Mouse (Mus musculus): ENCODE measurements at regions not wholly inside any gene's neighbourhood (a gene's known extent, or its start where the extent isn't known, plus 50 kb on each side); places are given as distances from the start of the nearest gene placed in this dataset.

DNA sequence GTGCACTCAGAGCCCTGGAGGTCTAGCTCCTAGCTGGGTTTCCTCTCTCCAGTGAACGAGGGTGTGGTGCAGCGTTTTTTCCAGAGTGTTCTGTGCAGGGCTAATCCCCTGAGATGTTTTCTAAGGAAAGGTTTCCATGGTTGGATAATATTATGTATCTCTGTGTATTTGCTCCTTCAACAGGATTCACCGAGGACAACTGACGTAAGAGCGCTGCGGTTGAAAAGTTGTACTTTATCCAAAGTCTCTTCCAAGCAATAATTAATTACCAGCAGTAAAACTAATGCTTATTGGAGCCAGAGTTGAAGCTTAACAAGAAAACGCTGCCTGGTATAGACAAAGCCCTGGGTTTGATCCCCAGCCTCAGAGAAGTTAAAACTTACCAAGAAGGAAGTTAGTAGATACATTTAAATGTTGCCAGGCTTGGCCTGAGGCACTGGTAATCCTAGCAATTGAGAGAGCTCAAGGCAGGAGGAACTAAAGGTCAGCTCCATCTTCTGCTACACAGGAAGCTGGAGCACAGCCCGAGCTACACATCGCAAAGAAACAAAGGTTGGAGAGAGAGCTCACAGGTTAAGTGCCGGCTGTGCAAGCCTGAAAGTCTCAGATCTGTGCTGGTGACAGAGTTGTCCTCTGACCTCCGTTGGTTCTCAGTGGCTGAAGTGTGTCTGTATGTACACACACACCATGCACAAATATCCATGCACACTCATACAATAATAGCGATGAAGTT lies 51.2 kb upstream of the Rap1b start:
- no peak for DNase-seq (ENCODE audit: low spot score in 2 of 2)

DNA sequence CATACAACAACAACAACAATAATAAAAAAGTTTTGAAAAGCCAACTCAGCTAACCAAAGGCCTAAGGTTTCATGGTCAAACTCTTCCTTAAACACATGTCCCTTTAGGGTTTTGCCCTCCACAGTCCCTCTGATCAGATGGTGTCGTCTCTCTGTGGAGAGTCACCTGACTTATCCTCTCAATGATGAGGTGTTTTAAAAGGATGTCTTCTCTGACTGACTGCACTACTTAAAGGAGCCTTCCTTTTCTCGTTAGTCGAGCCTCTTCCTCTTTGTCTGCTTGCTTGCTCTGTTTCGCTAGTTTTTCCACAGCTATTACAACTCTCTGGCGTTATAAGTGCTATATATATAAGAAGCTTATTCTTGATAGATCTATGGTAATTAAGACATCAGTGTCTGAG lies 51.9 kb upstream of the Rap1b start:
- DNase-seq (ENCODE audit: low spot score in 2 of 2), result no peak

DNA sequence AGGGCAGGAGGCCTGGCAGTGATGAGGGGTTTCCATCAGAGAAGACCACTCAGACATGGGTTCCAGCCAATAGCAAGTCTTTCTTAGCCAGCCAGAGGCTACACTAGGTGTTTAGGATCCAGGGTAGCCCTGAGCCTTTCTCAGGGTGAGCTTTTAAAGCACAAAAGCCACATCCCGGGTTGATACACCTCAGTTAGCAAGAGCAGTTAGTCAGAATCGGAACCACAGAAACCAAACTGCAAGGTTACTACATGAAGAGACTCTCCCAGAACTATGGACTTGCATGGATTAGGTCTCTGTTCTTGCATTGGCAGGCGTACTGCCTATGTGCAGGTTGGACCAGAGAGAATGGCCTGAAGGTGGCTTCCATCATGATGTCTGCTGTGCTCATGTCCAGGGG lies 52.6 kb upstream of the Rap1b start:
- no peak for DNase-seq (ENCODE audit: low spot score in 2 of 2)

DNA sequence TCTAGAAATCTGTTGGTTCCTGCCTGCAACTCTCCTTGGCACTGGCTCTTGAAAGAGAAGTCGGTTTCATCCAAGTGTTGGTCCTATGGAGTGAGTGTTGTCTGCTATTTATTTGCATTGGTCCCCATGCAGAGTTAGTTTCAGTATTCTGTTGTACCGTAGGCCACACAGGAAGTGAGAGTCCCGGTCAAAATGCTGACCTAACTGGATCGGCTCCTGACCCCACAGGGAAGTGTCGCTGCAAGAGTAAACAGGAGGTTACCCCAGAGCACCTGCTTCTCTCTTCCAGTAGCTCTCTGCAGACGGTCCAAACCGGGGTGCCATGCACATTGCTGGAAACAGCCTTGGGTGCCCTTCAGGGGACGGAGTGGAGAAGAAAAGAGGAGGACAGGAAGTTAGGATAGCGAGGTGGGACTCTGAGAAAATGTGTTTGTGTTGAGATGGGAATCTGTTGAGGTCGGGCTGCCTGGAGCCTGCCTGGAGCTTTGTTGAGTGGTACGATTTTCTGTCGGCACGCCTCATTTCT lies 53.6 kb upstream of the Rap1b start:
- DNase-seq (ENCODE audit: low spot score in 2 of 2), result no peak

DNA sequence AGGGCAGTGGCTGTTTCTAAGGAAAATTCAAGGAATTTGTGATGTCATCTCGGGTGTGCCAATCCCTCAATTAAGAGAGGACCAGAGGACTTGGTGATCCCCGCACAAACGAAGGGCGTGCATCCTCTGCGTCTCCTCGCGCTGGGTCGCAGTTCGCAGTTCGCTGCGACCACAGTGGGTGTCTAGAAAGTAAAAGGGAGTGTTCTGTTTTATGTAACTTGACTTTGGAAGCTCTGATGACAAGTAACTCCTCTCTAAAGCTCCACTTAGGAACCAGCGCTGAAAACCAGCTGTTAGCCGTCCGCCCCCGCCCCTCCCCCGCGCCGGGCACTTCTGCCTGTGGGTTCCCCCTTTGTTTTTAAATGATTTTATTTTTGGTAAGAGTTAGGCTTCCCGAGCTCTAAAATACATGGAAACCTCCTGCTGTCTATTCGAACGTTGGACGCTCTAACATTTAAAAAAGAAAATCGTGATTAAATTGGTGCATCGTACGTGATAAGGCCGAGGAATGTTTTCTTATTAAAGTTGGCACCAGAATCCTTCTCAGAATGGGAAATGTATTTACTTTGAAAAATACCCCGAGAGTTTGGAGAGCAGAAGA lies 59.9 kb upstream of the Rap1b start:
- peak in 1 of 2 experiments; percentile 34 for DNase-seq (ENCODE audit: low spot score in 2 of 2)

DNA sequence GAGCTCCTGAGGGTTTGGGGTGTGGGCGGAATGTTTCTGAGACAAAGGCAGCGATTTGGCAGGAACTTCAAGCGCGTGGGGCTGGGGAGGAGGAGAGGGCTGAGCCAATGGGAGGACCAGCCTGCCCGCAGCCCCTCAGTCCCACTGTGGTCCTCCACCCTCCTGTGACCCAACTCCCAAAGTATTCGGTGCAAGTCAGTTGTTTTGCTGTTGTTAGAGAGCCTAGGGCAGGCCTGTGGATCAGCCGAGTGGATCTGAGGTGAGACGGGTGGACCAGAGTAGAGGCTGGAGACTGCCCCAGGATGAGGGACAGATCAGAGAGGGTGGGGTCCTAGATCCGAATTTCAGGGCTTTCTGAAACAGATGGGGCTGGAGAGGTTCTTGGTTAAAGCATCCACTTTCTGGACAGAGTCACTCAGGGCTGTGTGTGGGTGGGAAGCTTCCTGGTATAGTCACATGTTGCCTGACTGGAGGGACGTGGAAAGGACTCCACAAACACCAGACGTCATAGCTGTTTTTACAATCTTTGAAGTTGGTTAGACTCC lies 60.5 kb upstream of the Rap1b start:
- peak; percentile 47 to 60 for DNase-seq (ENCODE audit: low spot score in 2 of 2)

DNA sequence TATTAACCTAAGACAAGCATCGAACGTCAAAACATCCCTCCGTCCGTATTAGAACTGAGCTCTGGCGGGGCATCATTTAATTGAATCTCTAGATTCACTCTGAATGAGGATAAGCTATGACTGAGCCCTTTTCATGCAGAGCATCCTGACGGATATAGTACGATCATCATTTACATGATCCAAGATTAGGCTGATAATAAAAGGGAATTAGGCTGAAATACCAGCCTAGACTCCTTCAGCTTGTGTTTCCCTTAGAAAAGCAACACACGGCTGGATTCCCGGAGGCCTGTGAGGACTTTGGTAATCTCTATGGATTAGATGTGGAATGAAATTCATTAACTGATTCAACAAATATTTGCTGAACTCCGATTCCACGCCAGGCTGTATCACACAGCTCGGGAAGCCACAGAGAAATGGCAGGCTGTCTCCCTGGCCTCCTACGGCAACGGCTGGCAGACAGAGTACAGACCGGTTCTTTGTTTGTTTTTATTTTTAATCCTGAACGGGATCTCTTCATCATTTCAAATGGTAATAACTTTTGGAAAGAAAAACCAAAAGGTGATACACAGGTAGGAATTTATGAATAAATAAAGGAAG lies 62.3 kb upstream of the Rap1b start:
- DNase-seq (ENCODE audit: low spot score in 2 of 2), result no peak

DNA sequence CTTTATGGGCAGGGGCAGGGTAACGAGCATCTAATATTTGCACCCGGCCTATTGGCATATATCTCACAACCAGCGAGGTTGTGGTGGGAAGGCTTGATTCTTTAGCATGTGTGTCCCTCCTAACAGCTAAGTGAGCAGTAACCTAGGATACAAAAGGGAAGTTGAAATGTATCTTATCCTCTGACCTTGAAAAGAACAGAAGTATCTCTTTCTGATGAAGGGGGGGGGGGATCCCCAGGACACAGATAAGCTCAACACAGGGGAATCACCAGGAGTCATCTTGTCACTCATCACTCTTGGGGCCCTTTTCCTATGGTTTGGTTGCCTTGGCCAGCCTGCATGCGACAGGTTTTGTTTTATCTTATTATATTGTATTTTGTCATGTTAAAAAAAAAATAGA lies 63.3 kb upstream of the Rap1b start:
- DNase-seq (ENCODE audit: low spot score in 2 of 2), result no peak

DNA sequence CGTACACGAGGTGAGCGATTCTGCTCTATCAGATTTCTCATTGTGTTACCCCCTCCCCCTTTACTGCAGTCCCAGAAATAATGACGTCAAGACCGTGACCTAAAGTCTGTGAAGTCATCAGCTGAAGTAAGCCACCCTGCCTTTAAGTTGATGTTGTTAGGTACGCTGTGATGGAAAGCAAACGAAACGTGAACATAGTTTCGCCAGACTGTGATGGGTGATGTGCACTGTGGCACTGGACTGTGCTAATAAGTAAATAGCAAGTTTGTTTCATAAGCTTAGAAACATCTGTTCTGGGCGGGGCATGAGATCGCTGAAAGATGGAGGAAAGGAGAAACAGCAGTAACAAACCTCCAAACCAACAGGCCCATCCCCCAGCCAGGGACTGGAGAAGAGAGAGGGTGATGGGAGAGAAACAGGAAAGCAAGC lies 64.0 kb upstream of the Rap1b start:
- no peak for DNase-seq (ENCODE audit: low spot score in 2 of 2)

DNA sequence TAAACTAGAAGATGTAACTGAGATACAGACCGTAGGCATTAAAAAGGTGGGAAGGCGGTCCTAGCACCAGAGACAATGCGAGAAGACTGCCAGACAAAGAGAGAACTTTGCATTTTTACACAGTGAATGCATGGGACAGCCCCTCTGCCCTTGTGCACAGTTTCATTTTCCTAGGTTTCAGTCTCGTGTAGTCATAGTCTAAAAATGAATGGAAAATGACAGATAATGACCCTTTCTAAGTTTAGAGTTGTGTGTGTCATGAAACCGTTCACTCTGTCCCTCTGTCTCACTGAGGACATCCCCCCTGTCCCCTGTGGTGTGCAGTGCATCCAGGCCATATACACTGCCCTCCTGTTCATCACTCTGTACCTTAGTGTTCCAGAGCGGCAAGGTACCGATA lies 64.6 kb upstream of the Rap1b start:
- DNase-seq (ENCODE audit: low spot score in 2 of 2), result no peak

DNA sequence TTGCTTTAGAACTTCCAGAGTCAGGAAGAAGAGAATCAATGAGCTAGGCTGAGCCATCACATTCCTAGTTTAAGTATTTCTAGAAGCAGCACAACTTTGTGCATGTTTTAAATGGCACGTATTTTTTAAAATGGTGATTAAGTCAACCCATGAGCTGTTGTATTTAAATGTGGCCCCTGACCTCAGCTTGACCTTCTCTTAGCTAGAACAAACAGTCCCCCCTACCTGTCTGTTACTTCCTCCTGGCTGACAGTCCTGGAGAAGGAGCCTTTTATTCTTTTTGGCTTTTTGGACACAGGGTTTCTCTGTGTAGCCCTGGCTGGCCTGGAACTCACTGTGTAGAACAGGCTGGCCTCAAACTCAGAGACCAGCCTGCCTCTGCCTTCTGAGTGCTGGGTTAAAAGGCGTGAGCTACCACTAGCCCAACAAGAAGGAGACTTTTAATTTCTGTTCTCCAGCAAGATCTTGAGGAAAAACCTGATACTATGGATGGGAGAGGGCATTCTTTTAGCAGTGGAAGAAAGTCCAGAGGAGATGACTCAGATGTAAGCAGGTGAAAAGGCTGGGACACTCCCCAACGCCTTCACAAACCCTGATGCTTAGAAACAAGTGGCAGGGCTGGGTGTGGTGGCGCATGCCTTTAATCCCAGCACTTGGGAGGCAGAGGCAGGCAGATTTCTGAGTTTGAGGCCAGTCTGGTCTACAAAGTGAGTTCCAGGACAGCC lies 69.3 kb upstream of the Rap1b start:
- no peak for DNase-seq (ENCODE audit: low spot score in 2 of 2)

DNA sequence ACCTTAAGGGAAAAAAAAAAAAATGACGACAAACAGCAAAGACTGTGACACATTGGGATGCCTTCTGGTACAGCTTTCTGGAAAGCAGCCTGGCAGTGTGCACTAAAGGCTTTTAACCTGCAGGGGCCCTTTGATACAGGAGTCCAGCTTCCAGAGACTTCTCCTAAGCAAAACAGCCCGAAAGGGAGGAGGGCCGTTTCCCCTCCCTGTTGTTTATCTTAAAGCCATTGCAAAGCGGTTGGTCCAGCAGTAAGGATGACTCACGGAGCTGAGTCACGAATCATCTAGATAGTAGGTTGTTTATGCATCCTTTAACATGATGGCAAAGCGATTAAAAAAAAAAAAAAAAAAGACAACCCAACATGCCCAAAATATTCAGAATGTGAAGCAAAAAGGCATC lies 70.4 kb upstream of the Rap1b start:
- DNase-seq (ENCODE audit: low spot score in 2 of 2), result peak in 1 of 2 experiments; percentile 7

DNA sequence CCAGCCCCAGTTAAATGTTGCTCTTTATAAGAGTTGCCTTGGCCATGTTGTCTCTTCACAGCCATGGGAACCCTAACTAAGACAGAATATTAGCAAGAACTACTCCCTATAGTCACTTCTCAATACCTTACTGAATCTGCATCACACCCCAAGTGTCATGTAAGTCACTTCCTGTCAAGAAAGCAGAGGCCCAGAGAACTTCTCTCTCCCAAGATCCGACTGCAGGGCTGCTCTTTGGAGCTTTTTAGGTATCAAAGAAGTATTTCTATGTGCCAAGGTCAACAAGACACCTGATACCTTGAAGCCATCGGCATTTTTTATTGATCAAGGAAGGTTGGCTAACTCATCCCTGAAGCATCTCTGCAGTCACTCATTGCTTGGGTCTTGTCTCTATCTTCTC lies 72.0 kb upstream of the Rap1b start:
- no peak for DNase-seq (ENCODE audit: low spot score in 2 of 2)

DNA sequence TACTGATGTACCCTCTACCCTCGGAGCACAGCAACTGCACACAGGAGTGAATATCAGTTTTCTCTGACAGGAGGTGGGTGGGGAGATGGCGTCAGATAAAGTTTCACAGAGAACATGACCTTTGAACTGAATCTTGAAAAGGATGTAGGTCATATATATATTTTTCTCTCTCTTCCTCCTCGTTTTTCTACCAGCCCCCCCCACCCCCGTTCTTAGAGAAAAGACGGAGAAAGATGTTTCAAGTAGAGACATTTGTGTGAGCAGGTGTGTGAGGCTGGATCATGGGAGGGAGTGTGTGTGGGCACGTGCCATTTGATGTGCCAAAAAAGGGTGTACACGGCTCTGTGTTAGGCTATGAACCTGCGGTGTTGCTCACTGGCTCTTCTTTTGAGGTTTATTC lies 72.8 kb upstream of the Rap1b start:
- DNase-seq (ENCODE audit: low spot score in 2 of 2), result no peak

DNA sequence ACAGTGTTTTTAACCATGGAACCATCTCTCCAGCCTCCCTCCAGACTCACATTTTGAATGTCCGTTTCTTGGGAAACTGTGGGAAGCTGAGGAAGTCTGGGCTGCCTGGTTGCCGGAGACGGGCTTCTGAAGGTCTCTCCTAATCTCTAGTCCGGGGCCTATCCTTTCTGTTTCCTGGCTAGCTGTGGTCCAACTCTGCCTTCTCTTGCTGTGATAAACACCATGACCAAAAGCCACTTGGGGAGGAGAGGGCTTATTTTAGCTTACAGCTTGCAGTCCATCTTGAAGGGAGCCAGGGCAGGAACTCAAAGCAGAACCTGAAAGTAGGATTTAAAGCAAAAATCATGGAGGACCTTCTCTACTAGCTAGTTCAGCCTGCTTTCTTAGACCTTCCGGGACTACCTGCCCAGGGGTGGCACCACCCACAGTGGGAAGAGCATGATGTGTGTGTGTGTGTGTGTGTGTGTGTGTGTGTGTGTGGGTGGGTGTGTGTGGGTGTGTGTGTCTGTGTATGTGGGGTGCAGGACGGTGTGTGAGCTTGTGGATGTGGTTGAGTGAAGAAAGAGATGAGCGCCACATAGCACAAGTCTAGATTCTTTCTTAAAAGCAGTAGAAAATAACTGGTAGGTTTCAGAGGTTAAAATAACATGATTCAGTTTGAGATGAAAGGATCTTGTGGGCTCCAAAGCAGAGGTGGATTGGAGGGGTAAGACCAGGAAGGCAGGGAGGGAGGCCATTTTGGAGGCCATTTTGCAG lies 73.5 kb upstream of the Rap1b start:
- no peak for DNase-seq (ENCODE audit: low spot score in 2 of 2)

DNA sequence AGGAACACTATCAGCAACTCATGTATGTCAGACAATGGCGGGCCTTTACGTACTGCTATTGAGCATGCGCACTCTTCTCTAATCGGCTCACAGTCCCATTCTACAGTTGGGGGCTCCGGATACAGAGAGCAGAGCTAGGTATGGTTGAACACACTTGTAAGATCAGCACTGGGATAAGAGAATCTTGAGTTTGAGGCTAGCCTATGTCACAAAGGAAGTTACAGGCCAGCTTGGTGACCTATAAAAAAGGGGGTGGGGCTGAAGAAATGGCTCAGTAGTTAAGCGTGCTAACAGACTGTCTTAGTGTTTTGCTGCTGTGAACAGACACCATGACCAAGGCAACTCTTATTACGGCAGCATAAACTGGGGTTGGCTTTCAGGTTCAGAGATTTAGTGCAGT lies 79.4 kb upstream of the Rap1b start:
- DNase-seq (ENCODE audit: low spot score in 2 of 2), result no peak

DNA sequence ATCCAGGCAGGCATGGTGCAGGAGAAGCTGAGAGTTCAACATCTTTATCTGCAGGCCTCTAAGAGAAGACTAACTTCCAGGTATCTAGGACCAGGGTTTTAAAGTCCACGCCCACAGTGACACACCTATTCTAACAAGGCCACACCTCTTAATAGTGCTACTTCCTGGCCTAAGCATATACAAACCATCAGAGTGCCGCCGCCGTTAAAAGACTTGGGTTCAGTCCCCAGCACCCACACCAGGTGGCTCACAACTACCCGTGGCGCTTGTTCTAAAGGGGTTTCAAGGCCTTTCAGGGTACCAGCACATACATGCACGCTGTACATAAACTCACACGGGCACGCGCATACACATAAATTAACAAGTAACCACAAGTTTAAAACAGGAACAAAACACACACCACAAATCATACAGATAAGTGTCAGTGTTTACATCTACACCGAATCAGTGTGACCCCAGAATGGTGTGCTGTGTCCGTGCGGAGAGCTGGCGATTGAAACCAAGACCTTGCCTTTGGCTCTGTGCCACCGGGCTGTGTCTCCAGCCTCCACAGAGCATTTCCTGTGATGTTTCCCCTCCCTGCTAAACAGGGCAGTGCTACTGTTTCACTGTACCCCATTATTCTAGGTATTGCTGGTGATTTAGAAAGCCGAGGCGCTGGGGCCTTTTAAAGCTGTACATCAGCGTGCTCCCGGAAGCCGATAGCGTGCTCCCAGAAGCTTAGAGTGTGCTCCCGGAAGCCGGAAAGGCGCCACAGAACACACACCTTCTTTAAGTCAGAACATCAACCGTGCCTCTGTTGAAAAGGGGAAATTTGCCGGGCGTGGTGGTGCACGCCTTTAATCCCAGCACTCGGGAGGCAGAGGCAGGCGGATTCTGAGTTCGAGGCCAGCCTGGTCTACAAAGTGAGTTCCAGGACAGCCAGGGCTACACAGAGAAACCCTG lies 80.0 kb upstream of the Rap1b start:
- DNase-seq (ENCODE audit: low spot score in 2 of 2), result no peak

DNA sequence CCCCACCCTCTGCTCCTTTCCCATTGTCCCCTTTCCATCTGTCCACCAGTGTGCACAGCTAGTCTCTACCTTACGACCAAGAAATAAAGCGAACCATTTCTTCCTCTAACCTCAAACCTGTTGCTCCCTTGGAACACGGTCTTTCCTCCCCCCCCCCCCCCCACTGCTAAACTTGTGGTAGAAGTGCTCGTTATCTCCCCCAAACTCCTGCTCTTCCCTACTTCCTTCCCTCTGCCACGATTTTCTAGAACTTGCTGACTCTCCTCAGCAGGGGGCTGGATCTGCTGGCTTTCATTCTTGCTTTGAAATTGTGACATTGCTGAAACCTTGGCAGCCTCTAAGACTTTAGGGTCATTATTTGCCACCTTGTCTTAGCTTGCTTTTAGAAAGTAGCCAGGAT lies 83.2 kb upstream of the Rap1b start:
- no peak for DNase-seq (ENCODE audit: low spot score in 2 of 2)

DNA sequence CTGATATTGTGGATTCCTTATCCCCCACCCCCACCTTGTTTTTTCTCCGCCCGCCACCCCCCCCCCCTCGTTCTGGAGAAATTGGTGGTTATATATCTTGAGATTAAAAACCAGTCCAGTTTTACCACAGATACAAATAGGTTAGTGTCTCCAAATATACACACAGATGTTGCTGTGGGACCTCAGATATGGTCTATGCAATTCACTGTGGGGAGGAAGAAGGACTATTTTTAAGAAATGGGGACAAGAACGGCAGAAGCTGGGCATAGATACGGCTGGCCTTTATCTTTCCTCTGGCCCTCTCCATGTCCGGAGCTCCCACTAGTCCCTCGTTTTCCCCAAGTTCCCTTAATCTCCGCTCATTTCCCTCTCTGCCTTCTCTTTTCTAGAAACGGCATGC lies 89.0 kb upstream of the Rap1b start:
- DNase-seq (ENCODE audit: low spot score in 2 of 2), result no peak

DNA sequence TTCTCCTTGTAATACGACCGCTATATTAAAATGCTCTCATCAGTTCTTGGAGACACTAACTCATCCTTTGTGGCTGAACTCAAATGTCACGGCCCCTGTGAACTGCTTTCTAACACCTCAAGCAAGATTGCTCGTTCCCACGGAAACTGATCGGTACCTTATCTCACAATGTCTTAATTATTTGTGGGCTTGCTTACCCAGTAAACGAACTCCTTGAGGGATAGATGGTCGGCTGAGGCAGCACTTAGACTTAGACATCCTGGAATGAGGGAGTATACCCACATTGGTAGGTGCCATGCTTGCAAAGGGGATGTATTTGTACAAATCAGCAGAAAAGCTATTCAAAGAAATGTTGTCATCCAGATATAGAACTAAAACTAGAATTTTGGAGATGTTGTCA lies 92.9 kb upstream of the Rap1b start:
- DNase-seq (ENCODE audit: low spot score in 2 of 2), result no peak

All from layer of hippocampus, adult 8-10 months (tissue).